Mouse (Mus musculus): ENCODE data around the gene Ralgps1. TPM values are rescaled to one million over a fixed set of nuclear protein-coding genes. Genes with fewer than 3 reads are reported as not detected.

Ralgps1 gene
- polyA plus RNA-seq, 1 experiment from 2014 or later, result 19.5 TPM

DNA sequence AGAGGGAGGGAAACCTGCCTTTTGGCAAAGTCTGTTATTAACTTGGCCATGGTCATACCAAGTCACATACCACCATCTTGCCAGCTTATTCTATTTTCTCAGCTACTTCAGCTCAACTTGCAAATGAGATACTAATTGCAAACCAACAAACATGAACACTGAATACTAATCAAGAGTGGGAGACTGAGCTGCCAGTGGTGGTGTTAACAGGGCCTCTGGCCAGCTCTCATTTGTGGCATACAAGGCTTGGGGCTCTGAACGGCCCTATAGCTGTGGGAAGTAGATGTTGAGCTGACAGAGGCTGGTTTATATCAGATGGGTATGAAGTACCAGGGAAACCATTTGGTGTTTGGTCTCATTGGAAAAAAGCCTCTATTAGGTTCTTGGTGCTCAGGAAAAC lies 104.2 kb downstream of the Ralgps1 start:
- DNase-seq (ENCODE audit: low spot score) (no peak), ATAC-seq (replicated peaks; ENCODE audit: low FRiP score) (no peak)
- no peak overlapping the region for H3K4me3 ChIP-seq (ENCODE audit: low read depth, low read length)
- no peaks in the 10 kb centered on the region for H3K4me1 ChIP-seq (replicated peaks; ENCODE audit: control insufficient read depth, insufficient read depth, low read length)
- H3K36me3 ChIP-seq (ENCODE audit: control insufficient read depth, insufficient read depth, low read length), result no peaks in the 10 kb centered on the region
- no peak overlapping the region for H3K27ac ChIP-seq (ENCODE audit: low read depth, low read length)
- H3K4me2 ChIP-seq (ENCODE audit: low read depth, low read length, severe bottlenecking), result no peak overlapping the region
- no peaks in the 10 kb centered on the region for H3K27me3 ChIP-seq (ENCODE audit: control insufficient read depth, insufficient read depth, low read length)
- WGBS, result 88% methylated on average over 1 of the region's 1 CpGs
- no peak overlapping the region for H3K9ac ChIP-seq (ENCODE audit: low read length)
- no peaks in the 10 kb centered on the region for H3K9me3 ChIP-seq (ENCODE audit: control insufficient read depth, low read length)

DNA sequence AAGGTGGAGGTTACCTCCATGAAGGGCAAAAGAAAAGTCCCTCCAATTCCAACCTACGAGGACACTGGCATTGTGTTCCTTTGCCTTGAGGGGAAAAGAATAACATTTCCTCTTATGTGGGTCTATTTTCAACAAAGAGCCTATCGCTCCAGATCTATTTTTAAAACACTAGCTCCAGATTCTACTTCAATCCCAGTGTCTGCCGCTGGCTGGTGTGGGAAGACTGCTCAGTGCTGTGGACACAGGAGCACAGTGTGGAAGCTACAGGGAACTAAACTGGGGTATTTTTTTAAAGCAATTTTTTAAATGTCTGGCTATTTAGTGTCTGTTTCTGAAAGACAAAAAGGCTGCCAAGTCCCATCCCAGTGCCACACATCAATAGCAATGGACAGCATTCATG lies 105.5 kb downstream of the Ralgps1 start:
- H3K9me3 ChIP-seq (ENCODE audit: control insufficient read depth, low read length), result no peaks in the 10 kb centered on the region
- no peaks in the 10 kb centered on the region for H3K27me3 ChIP-seq (ENCODE audit: control insufficient read depth, insufficient read depth, low read length)
- H3K4me1 ChIP-seq (replicated peaks; ENCODE audit: control insufficient read depth, insufficient read depth, low read length), result no peaks in the 10 kb centered on the region
- H3K9ac ChIP-seq (ENCODE audit: low read length), result no peak overlapping the region
- no peaks in the 10 kb centered on the region for H3K36me3 ChIP-seq (ENCODE audit: control insufficient read depth, insufficient read depth, low read length)
- ATAC-seq (replicated peaks; ENCODE audit: low FRiP score) (no peak), DNase-seq (ENCODE audit: low spot score) (no peak)
- WGBS, result 77% methylated on average over 3 of the region's 3 CpGs
- no peak overlapping the region for H3K27ac ChIP-seq (ENCODE audit: low read depth, low read length)
- H3K4me2 ChIP-seq (ENCODE audit: low read depth, low read length, severe bottlenecking), result no peak overlapping the region
- no peak overlapping the region for H3K4me3 ChIP-seq (ENCODE audit: low read depth, low read length)

DNA sequence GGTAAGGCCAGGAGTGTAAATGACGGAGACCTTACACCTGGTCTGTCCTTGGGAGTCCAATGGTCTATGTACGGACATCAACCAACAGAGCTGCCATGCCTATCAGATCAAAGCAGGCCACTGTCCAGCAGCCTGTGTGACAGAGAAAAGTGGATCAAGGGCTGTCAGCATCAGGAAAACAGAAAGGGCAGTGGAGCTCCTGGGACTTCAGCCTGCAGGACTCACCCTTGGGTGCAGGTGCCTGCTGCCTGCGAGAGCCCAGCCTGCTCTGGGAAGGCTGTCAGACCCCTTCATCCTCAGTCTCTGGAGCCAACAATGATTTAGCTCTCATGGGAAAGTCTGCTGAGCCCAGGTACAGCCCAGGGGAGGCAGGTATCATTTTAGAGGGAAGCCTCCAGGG lies 109.8 kb downstream of the Ralgps1 start:
- Histone ChIP-seq H3K4me1 (replicated peaks; ENCODE audit: control insufficient read depth, insufficient read depth, low read length) (no peaks in the 10 kb centered on the region), H3K9ac (ENCODE audit: low read length) (no peak overlapping the region), H3K27ac (ENCODE audit: low read depth, low read length) (no peak overlapping the region), H3K4me3 (ENCODE audit: low read depth, low read length) (no peak overlapping the region), H3K4me2 (ENCODE audit: low read depth, low read length, severe bottlenecking) (no peak overlapping the region), H3K9me3 (ENCODE audit: control insufficient read depth, low read length) (no peaks in the 10 kb centered on the region), H3K36me3 (ENCODE audit: control insufficient read depth, insufficient read depth, low read length) (no peaks in the 10 kb centered on the region), H3K27me3 (ENCODE audit: control insufficient read depth, insufficient read depth, low read length) (no peaks in the 10 kb centered on the region)
- DNase-seq (ENCODE audit: low spot score), result no peak
- ATAC-seq (replicated peaks; ENCODE audit: low FRiP score), result no peak
- WGBS, result 95% methylated on average over 3 of the region's 3 CpGs

DNA sequence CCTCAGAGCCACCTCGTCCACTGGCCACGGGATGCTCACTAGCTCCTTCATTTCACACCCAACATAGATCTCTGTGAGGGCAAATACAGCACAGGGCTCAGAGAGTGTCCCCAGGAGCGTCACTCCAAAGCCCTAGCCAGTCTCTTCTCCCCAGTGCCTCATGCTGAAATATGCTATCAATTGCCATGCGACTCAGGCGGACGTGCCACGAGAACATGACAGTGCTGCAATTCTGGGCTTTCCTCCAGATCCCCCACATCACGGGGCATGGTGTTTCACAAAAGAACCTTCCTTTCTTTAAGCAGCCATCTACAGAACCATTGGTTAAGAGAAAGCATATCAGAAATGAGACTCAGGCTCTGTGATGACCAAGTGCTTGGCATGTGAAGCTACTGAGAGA lies 110.5 kb downstream of the Ralgps1 start:
- H3K4me1 ChIP-seq (replicated peaks; ENCODE audit: control insufficient read depth, insufficient read depth, low read length), result no peaks in the 10 kb centered on the region
- no peak for DNase-seq (ENCODE audit: low spot score)
- no peak overlapping the region for H3K9ac ChIP-seq (ENCODE audit: low read length)
- WGBS, result 89% methylated on average over 8 of the region's 8 CpGs
- H3K4me3 ChIP-seq (ENCODE audit: low read depth, low read length), result no peak overlapping the region
- no peak overlapping the region for H3K4me2 ChIP-seq (ENCODE audit: low read depth, low read length, severe bottlenecking)
- H3K27me3 ChIP-seq (ENCODE audit: control insufficient read depth, insufficient read depth, low read length), result no peaks in the 10 kb centered on the region
- ATAC-seq (replicated peaks; ENCODE audit: low FRiP score), result no peak
- H3K9me3 ChIP-seq (ENCODE audit: control insufficient read depth, low read length), result no peaks in the 10 kb centered on the region
- no peaks in the 10 kb centered on the region for H3K36me3 ChIP-seq (ENCODE audit: control insufficient read depth, insufficient read depth, low read length)
- H3K27ac ChIP-seq (ENCODE audit: low read depth, low read length), result no peak overlapping the region

DNA sequence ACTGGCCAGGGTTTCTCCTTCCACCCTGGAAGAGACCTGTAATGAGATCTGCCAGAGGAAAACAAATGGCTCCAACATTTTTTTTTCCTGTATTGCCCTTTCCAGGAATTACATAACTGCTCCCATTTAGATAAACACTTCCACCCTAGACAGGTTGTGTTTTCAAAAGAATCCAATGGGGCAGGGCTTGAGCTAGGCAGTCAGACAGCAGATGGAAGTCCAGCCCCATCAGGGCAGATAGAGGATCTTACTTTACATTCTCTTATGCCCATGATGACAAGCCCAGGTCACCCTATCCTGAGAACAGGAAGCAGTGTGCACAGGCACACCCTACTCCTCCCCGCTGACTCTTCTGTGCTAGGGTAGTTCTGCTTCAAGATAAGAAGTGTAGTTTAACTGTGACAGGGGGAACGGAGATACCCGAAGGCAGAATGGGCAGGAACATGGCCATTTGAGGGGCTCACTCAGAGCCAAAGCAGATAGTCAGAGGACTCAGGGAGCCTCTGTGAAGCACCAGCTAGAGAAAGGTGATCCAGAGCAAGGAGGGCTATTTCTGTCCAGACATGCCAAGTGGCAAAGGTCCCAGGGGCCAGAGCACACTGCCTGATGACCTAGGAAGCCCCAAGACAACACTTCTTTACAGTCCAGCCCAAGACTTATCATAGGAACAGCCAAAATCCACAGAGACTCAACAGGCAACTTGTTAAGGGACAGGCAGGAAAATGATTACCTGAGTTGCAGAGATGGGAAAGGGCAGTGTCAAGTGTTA lies 114.3 kb downstream of the Ralgps1 start:
- 94% methylated on average over 3 of the region's 3 CpGs for WGBS
- no peak overlapping the region for H3K4me2 ChIP-seq (ENCODE audit: low read depth, low read length, severe bottlenecking)
- H3K27me3 ChIP-seq (ENCODE audit: control insufficient read depth, insufficient read depth, low read length), result no peaks in the 10 kb centered on the region
- H3K4me3 ChIP-seq (ENCODE audit: low read depth, low read length), result no peak overlapping the region
- DNase-seq (ENCODE audit: low spot score) (no peak), ATAC-seq (replicated peaks; ENCODE audit: low FRiP score) (no peak)
- H3K9ac ChIP-seq (ENCODE audit: low read length), result no peak overlapping the region
- no peaks in the 10 kb centered on the region for H3K4me1 ChIP-seq (replicated peaks; ENCODE audit: control insufficient read depth, insufficient read depth, low read length)
- no peak overlapping the region for H3K27ac ChIP-seq (ENCODE audit: low read depth, low read length)
- H3K36me3 ChIP-seq (ENCODE audit: control insufficient read depth, insufficient read depth, low read length), result no peaks in the 10 kb centered on the region
- no peaks in the 10 kb centered on the region for H3K9me3 ChIP-seq (ENCODE audit: control insufficient read depth, low read length)

DNA sequence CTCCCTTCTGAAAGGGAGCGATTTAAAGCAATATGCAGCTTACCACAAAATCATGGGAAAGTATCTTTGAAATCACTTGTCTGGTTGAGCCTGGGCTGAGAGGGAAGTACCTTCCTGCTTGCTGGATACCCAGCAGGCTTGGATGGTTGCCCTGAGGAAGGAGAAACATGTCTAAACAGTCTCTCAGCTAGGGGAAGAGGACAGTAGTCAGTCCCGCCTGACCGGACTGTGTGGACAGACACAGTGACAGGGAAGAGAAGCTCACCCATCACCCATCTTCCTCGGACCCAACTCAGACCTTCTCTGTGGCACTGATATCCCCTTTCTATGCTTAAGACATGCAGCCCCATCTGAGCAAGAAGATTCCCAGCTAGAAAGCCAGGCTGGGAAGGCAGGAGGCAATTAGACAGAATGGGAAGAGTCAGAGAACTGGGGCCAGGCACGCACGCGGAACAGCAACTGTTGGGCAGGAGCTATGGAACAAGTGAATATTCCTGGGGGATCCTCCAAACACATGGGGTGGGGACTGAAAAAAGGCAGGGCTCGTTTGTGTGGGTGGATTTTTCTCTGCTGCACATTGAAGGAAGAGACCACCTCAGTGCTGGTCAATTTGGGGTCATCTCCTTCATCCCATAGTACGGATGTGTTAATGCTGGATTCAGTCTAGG lies 116.8 kb downstream of the Ralgps1 start:
- no peak overlapping the region for H3K27ac ChIP-seq (ENCODE audit: low read depth, low read length)
- H3K36me3 ChIP-seq (ENCODE audit: control insufficient read depth, insufficient read depth, low read length), result no peaks in the 10 kb centered on the region
- no peaks in the 10 kb centered on the region for H3K27me3 ChIP-seq (ENCODE audit: control insufficient read depth, insufficient read depth, low read length)
- no peak overlapping the region for H3K9ac ChIP-seq (ENCODE audit: low read length)
- no peak overlapping the region for H3K4me2 ChIP-seq (ENCODE audit: low read depth, low read length, severe bottlenecking)
- DNase-seq (ENCODE audit: low spot score) (no peak), ATAC-seq (replicated peaks; ENCODE audit: low FRiP score) (no peak)
- H3K9me3 ChIP-seq (ENCODE audit: control insufficient read depth, low read length), result no peaks in the 10 kb centered on the region
- WGBS, result 86% methylated on average over 9 of the region's 9 CpGs
- no peak overlapping the region for H3K4me3 ChIP-seq (ENCODE audit: low read depth, low read length)
- no peaks in the 10 kb centered on the region for H3K4me1 ChIP-seq (replicated peaks; ENCODE audit: control insufficient read depth, insufficient read depth, low read length)

DNA sequence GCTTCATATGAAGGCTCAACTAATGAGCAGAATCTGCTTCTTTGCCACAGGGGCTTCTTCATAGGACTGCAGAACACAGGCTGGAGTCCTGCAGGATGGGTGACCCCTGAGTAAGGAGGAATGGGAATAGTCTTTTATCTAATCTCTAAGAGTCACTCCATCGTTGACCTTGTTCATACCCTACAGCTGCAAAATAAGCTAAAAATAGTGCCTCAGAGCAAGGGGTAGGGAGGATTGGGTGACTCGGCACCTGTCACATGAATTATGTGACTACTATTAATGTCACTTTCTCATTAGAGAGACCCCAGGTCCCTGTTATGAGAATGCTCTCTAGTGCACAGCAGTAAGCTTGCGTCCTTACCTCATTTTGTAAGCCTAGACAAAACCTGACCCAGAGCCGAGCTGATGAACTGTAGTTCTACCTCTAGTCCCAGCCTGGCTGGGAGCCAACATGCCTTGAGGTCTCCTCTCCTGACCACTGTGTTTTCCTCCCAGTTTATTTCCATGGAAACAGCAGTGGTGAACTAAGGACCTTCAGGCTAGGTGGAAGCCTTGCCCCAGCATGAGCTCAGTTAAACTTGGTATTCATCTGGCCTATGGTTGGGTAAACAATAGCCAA lies 117.6 kb downstream of the Ralgps1 start:
- Histone ChIP-seq H3K27ac (ENCODE audit: low read depth, low read length) (no peak overlapping the region), H3K4me2 (ENCODE audit: low read depth, low read length, severe bottlenecking) (no peak overlapping the region), H3K9me3 (ENCODE audit: control insufficient read depth, low read length) (no peaks in the 10 kb centered on the region), H3K9ac (ENCODE audit: low read length) (no peak overlapping the region), H3K4me1 (replicated peaks; ENCODE audit: control insufficient read depth, insufficient read depth, low read length) (no peaks in the 10 kb centered on the region), H3K4me3 (ENCODE audit: low read depth, low read length) (no peak overlapping the region), H3K36me3 (ENCODE audit: control insufficient read depth, insufficient read depth, low read length) (no peaks in the 10 kb centered on the region), H3K27me3 (ENCODE audit: control insufficient read depth, insufficient read depth, low read length) (no peaks in the 10 kb centered on the region)
- no peak for ATAC-seq (replicated peaks; ENCODE audit: low FRiP score)
- WGBS, result 67% methylated on average over 4 of the region's 4 CpGs
- no peak for DNase-seq (ENCODE audit: low spot score)

DNA sequence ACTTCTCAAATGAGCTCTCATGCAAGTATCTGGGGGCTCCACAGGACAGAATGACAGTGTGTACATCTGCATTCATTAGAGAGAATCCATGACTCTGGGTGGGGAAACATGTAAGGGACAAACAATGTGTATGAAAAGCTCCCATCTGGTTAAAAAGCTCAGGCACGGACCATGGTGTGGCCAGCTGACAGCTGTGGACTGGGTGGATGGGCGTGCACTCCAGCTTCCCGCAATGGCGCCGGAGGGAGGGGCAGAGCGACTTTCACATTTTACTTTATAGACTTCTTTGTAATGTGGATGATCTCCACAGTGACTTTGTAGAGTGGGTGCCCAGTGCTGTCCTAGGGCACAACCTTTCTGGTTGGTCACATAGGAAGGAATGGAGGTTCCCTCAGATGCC lies 118.5 kb downstream of the Ralgps1 start:
- H3K9me3 ChIP-seq (ENCODE audit: control insufficient read depth, low read length), result no peaks in the 10 kb centered on the region
- 90% methylated on average over 6 of the region's 6 CpGs for WGBS
- H3K27me3 ChIP-seq (ENCODE audit: control insufficient read depth, insufficient read depth, low read length), result no peaks in the 10 kb centered on the region
- no peak for DNase-seq (ENCODE audit: low spot score)
- no peaks in the 10 kb centered on the region for H3K4me1 ChIP-seq (replicated peaks; ENCODE audit: control insufficient read depth, insufficient read depth, low read length)
- H3K27ac ChIP-seq (ENCODE audit: low read depth, low read length), result no peak overlapping the region
- H3K36me3 ChIP-seq (ENCODE audit: control insufficient read depth, insufficient read depth, low read length), result no peaks in the 10 kb centered on the region
- ATAC-seq (replicated peaks; ENCODE audit: low FRiP score), result no peak
- H3K4me2 ChIP-seq (ENCODE audit: low read depth, low read length, severe bottlenecking), result no peak overlapping the region
- H3K4me3 ChIP-seq (ENCODE audit: low read depth, low read length), result no peak overlapping the region
- no peak overlapping the region for H3K9ac ChIP-seq (ENCODE audit: low read length)

Measured in forebrain, embryonic 11.5 days (tissue).